Mouse (Mus musculus) liver, adult 10 weeks (tissue): Measurements from ENCODE around the gene Ffar2. TPM values are rescaled to one million over a fixed set of nuclear protein-coding genes. Genes with fewer than 3 reads are reported as not detected.

Experiments used
- polyA plus RNA-seq: library from polyadenylated mRNA; stranded (reverse); fragments of 350-450 nt; fragmentation: Illumina TruSeq; extraction: RNeasy Lipid Tissue Mini Kit (QIAGEN cat#74804); gene quantifications from one replicate; pipeline ENCODE4 v1.2.3, GENCODE M21; 2014; ENCODE audit warnings: low read depth, low replicate concordance

The Ffar2 gene
- not detected for polyA plus RNA-seq

DNA sequence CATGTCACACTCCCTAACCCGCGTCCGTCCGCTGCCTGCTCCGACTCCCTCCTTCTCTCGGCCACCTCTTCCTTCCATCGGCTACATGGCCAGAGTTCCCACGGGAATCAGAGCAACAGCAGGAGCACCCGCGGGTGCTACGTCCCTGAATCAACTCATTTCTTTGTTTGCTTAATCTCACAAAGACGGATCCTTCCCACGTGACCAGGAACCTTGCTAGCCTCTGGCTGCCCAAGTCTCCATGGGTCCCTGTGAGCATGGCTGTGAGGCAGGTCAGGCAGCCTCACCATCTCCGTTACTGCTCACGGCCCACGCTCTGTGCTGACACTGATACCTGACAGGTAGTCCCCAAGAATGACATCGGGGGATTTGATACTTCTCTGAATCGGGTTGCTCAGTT lies at the start of gene Ffar2:
Gene Ffar2, minus strand, starts transcription at position 101 of the 400 bp plus-strand sequence.

DNA sequence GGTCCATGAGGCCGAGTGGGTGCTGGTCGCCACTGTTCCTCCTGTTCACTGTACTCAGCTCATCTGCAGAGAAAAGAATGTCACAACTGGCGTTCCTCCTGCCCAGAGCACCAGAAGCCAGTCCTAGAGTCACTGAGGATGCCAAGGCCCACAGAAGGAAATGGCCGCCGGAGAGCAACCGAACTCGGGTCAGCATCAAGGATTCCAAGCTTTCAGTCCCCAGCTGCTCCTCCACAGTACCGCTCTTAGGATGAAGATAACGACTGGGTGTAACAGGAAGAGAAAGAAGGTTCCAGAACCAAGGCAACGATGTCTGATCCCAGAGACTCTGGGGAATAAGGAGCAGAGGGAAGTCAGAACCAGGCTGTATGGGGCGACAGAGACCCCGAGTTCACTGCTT lies 37.9 kb upstream of the Ffar2 start, which contains the start of gene Ffar1:
Gene Ffar1, minus strand, starts transcription at position 101 of the 400 bp plus-strand sequence.

DNA sequence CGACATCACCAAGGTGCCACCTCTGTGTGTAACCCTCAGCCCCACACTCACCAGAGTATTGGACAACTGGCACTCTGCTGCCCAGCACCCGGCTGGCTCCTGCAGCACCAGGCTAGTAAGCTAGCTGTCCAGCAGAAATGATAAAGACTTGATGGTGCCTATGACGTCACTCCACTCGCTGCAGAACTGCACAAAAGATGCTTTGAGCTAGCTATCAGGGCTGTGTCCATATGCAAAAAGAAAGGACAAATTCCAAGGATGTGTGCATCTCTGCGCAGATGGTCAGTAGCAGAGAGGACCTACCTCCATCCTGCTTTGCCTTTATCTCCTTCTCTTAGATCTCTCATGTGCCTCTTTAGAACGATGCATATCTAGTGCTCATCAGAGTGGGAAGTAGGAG lies 32.5 kb upstream of the Ffar2 start, which contains the start of gene Ffar3:
Gene Ffar3, minus strand, starts transcription at position 101 of the 400 bp plus-strand sequence.

DNA sequence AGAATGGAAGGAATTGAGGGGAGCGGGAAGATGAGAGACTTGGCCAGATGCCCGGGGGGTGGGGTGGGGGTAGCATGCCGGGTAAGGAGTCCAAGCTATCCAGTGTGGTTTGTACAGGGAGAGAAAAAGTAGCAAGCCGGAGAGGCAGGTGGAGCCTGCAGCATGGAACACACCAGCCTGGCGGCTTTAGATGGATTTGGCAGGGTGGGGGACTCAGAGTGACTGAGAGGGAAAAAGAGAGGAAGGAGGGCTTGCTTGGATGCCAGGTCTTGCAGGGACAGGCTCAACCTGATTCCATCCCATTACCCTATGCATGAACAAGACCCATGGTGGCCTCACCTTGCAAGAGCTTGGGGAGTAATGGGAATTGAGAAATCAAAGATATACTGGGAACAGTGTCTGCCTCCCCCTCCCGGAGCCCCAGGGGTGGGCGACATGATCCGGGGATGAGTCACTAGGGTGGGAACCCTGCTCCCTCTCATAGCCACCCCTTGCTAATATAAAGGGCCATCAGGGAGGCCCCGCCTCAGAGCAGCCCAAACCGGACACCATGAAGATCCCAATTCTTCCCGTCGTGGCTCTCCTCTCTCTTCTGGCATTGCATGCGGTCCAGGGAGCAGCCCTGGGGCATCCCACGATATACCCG lies 36.1 kb downstream of the Ffar2 start, which contains the start of gene Krtdap:
Gene Krtdap, plus strand, starts transcription at position 520 of the 646 bp plus-strand sequence.

Other genes with a start within 250 kb of the Ffar2 start
- 2.6 TPM for gene Kmt2b, start 235.0 kb downstream of the Ffar2 start, polyA plus RNA-seq
- gene Zbtb32, start 224.9 kb downstream of the Ffar2 start, polyA plus RNA-seq: not detected
- not detected for gene Upk1a, start 210.9 kb downstream of the Ffar2 start, polyA plus RNA-seq
- gene Cox6b1, start 197.6 kb downstream of the Ffar2 start, polyA plus RNA-seq: 967 TPM
- gene Etv2, start 187.9 kb downstream of the Ffar2 start, polyA plus RNA-seq: not detected
- gene Rbm42, start 173.5 kb downstream of the Ffar2 start, polyA plus RNA-seq: 0.50 TPM
- 0.93 TPM for gene Haus5, start 158.8 kb downstream of the Ffar2 start, polyA plus RNA-seq
- not detected for gene Pmis2, start 152.2 kb downstream of the Ffar2 start, polyA plus RNA-seq
- gene 2200002J24Rik, start 124.8 kb downstream of the Ffar2 start, polyA plus RNA-seq: not detected
- gene Atp4a, start 111.6 kb downstream of the Ffar2 start, polyA plus RNA-seq: 0.21 TPM
- 28.3 TPM for gene Tmem147, start 94.2 kb downstream of the Ffar2 start, polyA plus RNA-seq
- not detected for gene Gapdhs, start 80.1 kb downstream of the Ffar2 start, polyA plus RNA-seq
- gene Sbsn, start 72.3 kb downstream of the Ffar2 start, polyA plus RNA-seq: not detected
- gene Dmkn, start 60.0 kb downstream of the Ffar2 start, polyA plus RNA-seq: not detected
- not detected for gene Krtdap, start 35.9 kb downstream of the Ffar2 start, polyA plus RNA-seq
- not detected for gene Ffar3, start 32.4 kb upstream of the Ffar2 start, polyA plus RNA-seq
- gene Ffar1, start 37.8 kb upstream of the Ffar2 start, polyA plus RNA-seq: not detected
- 0.79 TPM for gene Cd22, start 56.6 kb upstream of the Ffar2 start, polyA plus RNA-seq
- not detected for gene Mag, start 91.1 kb upstream of the Ffar2 start, polyA plus RNA-seq
- gene Hamp2, start 100.9 kb upstream of the Ffar2 start, polyA plus RNA-seq: 1,441 TPM
- 2,943 TPM for gene Hamp, start 120.3 kb upstream of the Ffar2 start, polyA plus RNA-seq
- gene Usf2, start 133.0 kb upstream of the Ffar2 start, polyA plus RNA-seq: 49.2 TPM
- 12.5 TPM for gene Lsr, start 149.7 kb upstream of the Ffar2 start, polyA plus RNA-seq
- gene Fam187b, start 150.0 kb upstream of the Ffar2 start, polyA plus RNA-seq: 2.4 TPM
- gene Fxyd5, start 218.7 kb upstream of the Ffar2 start, polyA plus RNA-seq: 2.7 TPM
- not detected for gene Fxyd7, start 227.7 kb upstream of the Ffar2 start, polyA plus RNA-seq
- 52.4 TPM for gene Fxyd1, start 233.4 kb upstream of the Ffar2 start, polyA plus RNA-seq
- gene Lgi4, start 235.6 kb upstream of the Ffar2 start, polyA plus RNA-seq: not detected